Mouse (Mus musculus) midbrain, postnatal 0 days (tissue): ENCODE data around the gene Car3. TPM values are rescaled to one million over a fixed set of nuclear protein-coding genes. Genes with fewer than 3 reads are reported as not detected.

ENCODE experiments used
- ATAC-seq: fragments of 200-750 bp; cut with Nextera tagmentation; 2 replicates; pipeline ENCODE4 v1.8.0; 2017; ENCODE audit warnings: moderate number of reproducible peaks, mild to moderate bottlenecking, moderate TSS enrichment, moderate library complexity; ENCODE audit not compliant: low FRiP score
- DNase-seq: peaks from one replicate; pipeline ENCODE4 v3.0.0-alpha.2; 2015; ENCODE audit warnings: low spot score
- H3K27ac ChIP-seq: fragments of 300-500 bp; sonication (generic); 2 replicates; pipeline ENCODE4 v1.5.1; 2014; ENCODE audit warnings: low read depth, mild to moderate bottlenecking, low read length, mixed read lengths
- H3K27me3 ChIP-seq: fragments of 300-500 bp; sonication (generic); 2 replicates; pipeline ENCODE4 v1.6.1; 2014; ENCODE audit warnings: low read length, control low read depth, mixed read lengths; ENCODE audit not compliant: insufficient read depth
- H3K36me3 ChIP-seq: fragments of 300-500 bp; sonication (generic); 2 replicates; pipeline ENCODE4 v1.6.1; 2014; ENCODE audit warnings: low read length, control low read depth, mixed read lengths; ENCODE audit not compliant: insufficient read depth
- H3K4me1 ChIP-seq: fragments of 300-500 bp; sonication (generic); 2 replicates; pipeline ENCODE4 v1.6.1; 2014; ENCODE audit warnings: mild to moderate bottlenecking, control low read depth, antibody characterized with exemption, low read length, mixed read lengths; ENCODE audit not compliant: insufficient read depth
- H3K4me2 ChIP-seq: fragments of 300-500 bp; sonication (generic); 2 replicates; pipeline ENCODE4 v1.6.1; 2014; ENCODE audit warnings: low read depth, mild to moderate bottlenecking, low read length, mixed read lengths; ENCODE audit not compliant: poor library complexity, severe bottlenecking
- H3K4me3 ChIP-seq: fragments of 300-500 bp; sonication (generic); 2 replicates; pipeline ENCODE4 v1.5.1; 2014; ENCODE audit warnings: low read depth, mild to moderate bottlenecking, low read length, moderate library complexity
- H3K9ac ChIP-seq: fragments of 300-500 bp; sonication (generic); replicated peaks from 2 replicates; pipeline ENCODE4 v1.6.1; 2014; ENCODE audit warnings: mild to moderate bottlenecking, low read length, moderate library complexity, mixed read lengths; ENCODE audit not compliant: poor library complexity, severe bottlenecking
- H3K9me3 ChIP-seq: fragments of 300-500 bp; sonication (generic); 2 replicates; pipeline ENCODE4 v1.6.1; 2016; ENCODE audit warnings: low read length, control low read depth
- CTCF ChIP-seq: IDR thresholded peaks from 2 replicates; pipeline ENCODE4 v1.5.1; 2016; ENCODE audit warnings: antibody characterized with exemption, mild to moderate bottlenecking
- WGBS: fragments of 180-500 bp; shearing (Covaris S2); extraction: QIAGEN DNeasy Blood & Tissue Kit; methylation state at CpG from one replicate; pipeline ENCODE4 v1.1.7; 2014; 5-methylcytosine and 5-hydroxymethylcytosine counted together
- polyA plus RNA-seq: library from polyadenylated mRNA; unstranded; fragments of >200 nt; fragmentation: Nextera tagmentation; extraction: Ambion mirVana; gene quantifications from 2 replicates; pipeline ENCODE4 v1.2.1, GENCODE M21; 2015
- total RNA-seq: library from RNA; depleted of rRNA; stranded (reverse); fragments of >200 nt; gene quantifications from 2 replicates; pipeline ENCODE4 v1.2.3, GENCODE M21; 2014; rRNA removed

Gene Car3
- total and polyA plus RNA-seq, 2 experiments from 2014 or later: 0.99 to 2.5 TPM

GRCm38 (mm10) chr3:14904165-14904564, 40.9 kb downstream of the Car3 start:
- WGBS: 92% methylated on average over 3 of the region's 3 CpGs
- DNase-seq (no peak), ATAC-seq (no peak)
- H3K36me3 ChIP-seq: no peaks in the 10 kb centered on the region; the same call in 1 of the 2 replicates
- H3K4me1 ChIP-seq: no peaks in the 10 kb centered on the region
- no peak overlapping the region for H3K4me2 ChIP-seq
- TF ChIP-seq CTCF: no peak
- no peaks in the 10 kb centered on the region for H3K9me3 ChIP-seq
- no peak overlapping the region for H3K9ac ChIP-seq
- no peak overlapping the region for H3K4me3 ChIP-seq
- no peak overlapping the region for H3K27ac ChIP-seq
- H3K27me3 ChIP-seq: no peaks in the 10 kb centered on the region

GRCm38 (mm10) chr3:14907271-14907670, 44.0 kb downstream of the Car3 start:
- 17% methylated on average over 1 of the region's 1 CpGs for WGBS
- no peak overlapping the region for H3K4me3 ChIP-seq

GRCm38 (mm10) chr3:14911992-14912582, 48.8 kb downstream of the Car3 start:
- 89% methylated on average over 4 of the region's 4 CpGs for WGBS
- no peak overlapping the region for H3K4me3 ChIP-seq
- no peaks in the 10 kb centered on the region for H3K27me3 ChIP-seq

More at GRCm38 (mm10) chr3:14907271-14907670, 44.0 kb downstream of the Car3 start:
- no peaks in the 10 kb centered on the region for H3K27me3 ChIP-seq
- ATAC-seq: no peak
- H3K9ac ChIP-seq: no peak overlapping the region
- no peak for DNase-seq
- no peaks in the 10 kb centered on the region for H3K9me3 ChIP-seq
- TF ChIP-seq CTCF: no peak
- H3K4me2 ChIP-seq: no peak overlapping the region
- no peaks in the 10 kb centered on the region for H3K4me1 ChIP-seq
- H3K27ac ChIP-seq: no peak overlapping the region
- no peaks in the 10 kb centered on the region for H3K36me3 ChIP-seq

GRCm38 (mm10) chr3:14913774-14914173, 50.5 kb downstream of the Car3 start:
- H3K36me3 ChIP-seq: no peaks in the 10 kb centered on the region
- no peaks in the 10 kb centered on the region for H3K27me3 ChIP-seq
- ATAC-seq (no peak), DNase-seq (no peak)
- no peaks in the 10 kb centered on the region for H3K9me3 ChIP-seq
- H3K27ac ChIP-seq: no peak overlapping the region
- WGBS: 91% methylated on average over 4 of the region's 4 CpGs
- no peak overlapping the region for H3K4me3 ChIP-seq
- no peak for TF ChIP-seq CTCF
- H3K4me2 ChIP-seq: no peak overlapping the region
- no peak overlapping the region for H3K9ac ChIP-seq
- no peaks in the 10 kb centered on the region for H3K4me1 ChIP-seq

More at GRCm38 (mm10) chr3:14911992-14912582, 48.8 kb downstream of the Car3 start:
- Histone ChIP-seq H3K4me2 (no peak overlapping the region), H3K9ac (no peak overlapping the region), H3K27ac (no peak overlapping the region), H3K4me1 (no peaks in the 10 kb centered on the region), H3K36me3 (no peaks in the 10 kb centered on the region), H3K9me3 (no peaks in the 10 kb centered on the region)
- TF ChIP-seq CTCF: no peak
- ATAC-seq (no peak), DNase-seq (no peak)

GRCm38 (mm10) chr3:14915355-14915754, 52.0 kb downstream of the Car3 start:
- Histone ChIP-seq H3K4me1 (no peaks in the 10 kb centered on the region), H3K36me3 (no peaks in the 10 kb centered on the region), H3K4me2 (no peak overlapping the region), H3K9me3 (no peaks in the 10 kb centered on the region), H3K9ac (no peak overlapping the region), H3K27ac (no peak overlapping the region), H3K4me3 (no peak overlapping the region), H3K27me3 (no peaks in the 10 kb centered on the region)
- DNase-seq (no peak), ATAC-seq (no peak)
- TF ChIP-seq CTCF: no peak
- 89% methylated on average over 2 of the region's 2 CpGs for WGBS

GRCm38 (mm10) chr3:14917261-14917660, 53.9 kb downstream of the Car3 start:
- Histone ChIP-seq H3K9ac (no peak overlapping the region), H3K4me1 (no peaks in the 10 kb centered on the region), H3K27ac (no peak overlapping the region), H3K9me3 (no peaks in the 10 kb centered on the region), H3K4me2 (no peak overlapping the region), H3K27me3 (no peaks in the 10 kb centered on the region), H3K4me3 (no peak overlapping the region), H3K36me3 (no peaks in the 10 kb centered on the region)
- 44% methylated on average over 2 of the region's 2 CpGs for WGBS
- DNase-seq (no peak), ATAC-seq (no peak)
- TF ChIP-seq CTCF: no peak

Other genes starting within 250 kb of the Car3 start
- 4.7 and 6.1 TPM in 2 replicates for gene Car13, start 221.8 kb upstream of the Car3 start, total RNA-seq
- gene Car13, start 221.8 kb upstream of the Car3 start, polyA plus RNA-seq: 3.9 and 4.1 TPM in 2 replicates
- not detected in 2 replicates for gene Car1, start 55.1 kb upstream of the Car3 start, total RNA-seq
- gene Car1, start 55.1 kb upstream of the Car3 start, polyA plus RNA-seq: 0.17 and 0.23 TPM in 2 replicates
- gene Car2, start 22.8 kb downstream of the Car3 start, total RNA-seq: 31.9 and 50.1 TPM in 2 replicates
- gene Car2, start 22.8 kb downstream of the Car3 start, polyA plus RNA-seq: 32.4 and 38.1 TPM in 2 replicates